Mouse (Mus musculus): ENCODE measurements around the gene Igfals. TPM values are rescaled to one million over a fixed set of nuclear protein-coding genes. Genes with fewer than 3 reads are reported as not detected.

Igfals gene
- total and polyA plus RNA-seq, 2 experiments from 2014 or later: 0.18 to 0.48 TPM

- Histone ChIP-seq H3K4me3 (ENCODE audit: low read depth, low read length) (no peak overlapping the region), H3K36me3 (ENCODE audit: insufficient read depth) (no peaks in the 10 kb centered on the region), H3K4me2 (ENCODE audit: low read depth) (no peak overlapping the region), H3K9ac (no peak overlapping the region), H3K4me1 (ENCODE audit: insufficient read depth) (no peaks in the 10 kb centered on the region), H3K9me3 (ENCODE audit: low read length) (no peaks in the 10 kb centered on the region), H3K27ac (ENCODE audit: low read depth, low read length) (no peak overlapping the region), H3K27me3 (ENCODE audit: insufficient read depth, low read length) (no peaks in the 10 kb centered on the region; the same call in 1 of the 2 replicates)
- no peak for TF ChIP-seq CTCF (IDR thresholded peaks at IDR 0.05; ENCODE audit: low read depth)
- 48% methylated on average over 4 of the region's 4 CpGs for WGBS
- ATAC-seq (no peak), DNase-seq (no peak)
Measured at GRCm38 (mm10) chr17:24841133-24841532, 24.7 kb upstream of the Igfals start.

DNA sequence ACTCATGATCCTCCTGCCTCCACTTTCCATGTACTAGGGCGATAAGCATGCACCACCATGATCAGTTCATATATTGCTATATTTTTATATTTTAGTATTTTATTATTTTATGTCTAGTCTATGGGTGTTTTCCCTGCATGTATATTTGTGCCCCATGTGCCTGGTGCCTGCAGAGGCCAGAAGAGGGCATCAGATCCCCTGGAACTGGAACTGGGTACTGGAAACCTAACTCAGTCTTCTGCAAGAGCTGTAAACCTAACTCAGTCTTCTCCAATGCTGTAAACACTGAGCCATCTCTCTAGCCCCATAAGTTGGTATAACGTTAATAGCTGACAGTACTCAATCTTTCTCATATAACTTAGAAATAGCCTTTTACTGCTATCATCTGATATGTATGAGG lies 23.2 kb upstream of the Igfals start:
- no peaks in the 10 kb centered on the region for H3K4me1 ChIP-seq (ENCODE audit: insufficient read depth)
- WGBS: 61% methylated on average over 2 of the region's 2 CpGs
- ATAC-seq (no peak), DNase-seq (no peak)
- H3K27me3 ChIP-seq (ENCODE audit: insufficient read depth, low read length): no peaks in the 10 kb centered on the region; the same call in 1 of the 2 replicates
- H3K9me3 ChIP-seq (ENCODE audit: low read length): no peaks in the 10 kb centered on the region
- H3K36me3 ChIP-seq (ENCODE audit: insufficient read depth): no peaks in the 10 kb centered on the region
- no peak overlapping the region for H3K4me2 ChIP-seq (ENCODE audit: low read depth)
- H3K4me3 ChIP-seq (ENCODE audit: low read depth, low read length): no peak overlapping the region
- no peak for TF ChIP-seq CTCF (IDR thresholded peaks at IDR 0.05; ENCODE audit: low read depth)
- no peak overlapping the region for H3K9ac ChIP-seq
- H3K27ac ChIP-seq (ENCODE audit: low read depth, low read length): no peak overlapping the region

DNA sequence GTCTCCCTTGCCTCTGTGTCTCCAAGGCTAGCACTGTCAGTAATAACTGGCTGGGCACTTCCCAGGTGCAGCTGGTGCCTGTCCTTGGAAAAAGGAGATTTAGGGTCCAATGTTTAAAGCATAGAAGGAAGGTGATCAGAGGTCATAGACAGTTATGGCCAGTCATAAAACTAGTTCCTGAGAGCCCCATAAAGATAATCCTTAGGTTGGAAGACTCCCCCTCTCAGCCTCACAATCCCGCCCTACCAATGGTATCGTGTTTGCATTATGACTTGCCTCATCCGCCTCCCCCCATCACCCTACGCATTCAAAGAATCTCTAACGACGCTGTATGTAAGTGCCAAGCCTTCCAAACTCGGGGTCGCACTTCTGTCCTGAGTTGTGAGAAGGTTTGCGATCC lies 21.3 kb upstream of the Igfals start:
- Histone ChIP-seq H3K4me3 (ENCODE audit: low read depth, low read length) (no peak overlapping the region), H3K4me1 (ENCODE audit: insufficient read depth) (0 out of 2 replicates have a peak, but pooled peaks cover 11% of the 10 kb centered on the region), H3K27ac (ENCODE audit: low read depth, low read length) (no peak overlapping the region), H3K9me3 (ENCODE audit: low read length) (no peaks in the 10 kb centered on the region), H3K36me3 (ENCODE audit: insufficient read depth) (no peaks in the 10 kb centered on the region), H3K4me2 (ENCODE audit: low read depth) (no peak overlapping the region), H3K27me3 (ENCODE audit: insufficient read depth, low read length) (no peaks in the 10 kb centered on the region; the same call in 1 of the 2 replicates), H3K9ac (no peak overlapping the region)
- TF ChIP-seq CTCF (IDR thresholded peaks at IDR 0.05; ENCODE audit: low read depth): no peak
- ATAC-seq (no peak), DNase-seq (no peak)
- WGBS: 56% methylated on average over 9 of the region's 9 CpGs

DNA sequence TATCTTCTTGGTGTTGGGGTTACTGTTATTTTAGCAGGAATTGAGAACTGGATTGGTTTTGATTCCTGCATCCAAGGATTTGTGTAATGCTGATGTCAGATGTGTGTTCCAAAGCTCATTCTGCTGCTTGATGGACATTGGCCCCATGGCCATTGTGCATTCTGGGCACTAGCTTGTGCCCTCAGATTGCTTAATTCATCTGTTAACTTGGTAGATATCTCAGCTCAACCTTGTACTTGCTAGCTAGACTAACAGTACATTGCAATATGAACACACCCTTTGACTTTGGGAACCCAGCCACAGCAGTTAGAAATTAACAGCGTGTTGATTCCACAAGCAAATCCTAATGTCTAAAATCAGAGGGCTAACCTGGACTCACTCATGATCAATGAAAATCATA lies 18.4 kb upstream of the Igfals start:
- DNase-seq (no peak), ATAC-seq (no peak)
- no peak overlapping the region for H3K9ac ChIP-seq
- no peaks in the 10 kb centered on the region for H3K9me3 ChIP-seq (ENCODE audit: low read length)
- WGBS: 98% methylated on average over 1 of the region's 1 CpGs
- H3K27me3 ChIP-seq (ENCODE audit: insufficient read depth, low read length): no peaks in the 10 kb centered on the region
- no peak for TF ChIP-seq CTCF (IDR thresholded peaks at IDR 0.05; ENCODE audit: low read depth)
- H3K4me2 ChIP-seq (ENCODE audit: low read depth): no peak overlapping the region
- H3K27ac ChIP-seq (ENCODE audit: low read depth, low read length): no peak overlapping the region
- peaks cover 16% of the 10 kb centered on the region; the same call in 1 of the 2 replicates for H3K4me1 ChIP-seq (ENCODE audit: insufficient read depth)
- H3K36me3 ChIP-seq (ENCODE audit: insufficient read depth): no peaks in the 10 kb centered on the region
- no peak overlapping the region for H3K4me3 ChIP-seq (ENCODE audit: low read depth, low read length)

DNA sequence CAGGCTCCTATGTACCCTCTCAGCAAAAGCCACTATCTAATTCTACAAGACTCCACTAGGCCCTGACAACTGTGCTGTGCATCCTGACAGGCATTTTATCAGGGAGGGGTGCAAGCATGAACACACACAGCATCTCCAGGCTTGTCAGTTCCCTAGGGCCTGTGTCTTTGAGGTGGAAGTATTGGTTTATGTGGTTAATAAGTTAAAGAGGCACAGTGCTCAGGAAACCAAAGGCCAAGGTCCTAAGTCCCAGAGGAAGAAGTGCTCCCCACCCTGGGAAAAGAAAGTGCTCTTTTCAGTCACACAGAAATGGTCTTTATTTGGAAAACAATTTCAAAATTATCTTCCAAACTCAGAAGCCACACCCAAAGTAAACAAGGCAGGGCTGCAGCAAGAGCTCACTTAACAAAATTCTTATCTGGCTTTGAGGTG lies 17.2 kb upstream of the Igfals start:
- no peak for TF ChIP-seq CTCF (IDR thresholded peaks at IDR 0.05; ENCODE audit: low read depth)

DNA sequence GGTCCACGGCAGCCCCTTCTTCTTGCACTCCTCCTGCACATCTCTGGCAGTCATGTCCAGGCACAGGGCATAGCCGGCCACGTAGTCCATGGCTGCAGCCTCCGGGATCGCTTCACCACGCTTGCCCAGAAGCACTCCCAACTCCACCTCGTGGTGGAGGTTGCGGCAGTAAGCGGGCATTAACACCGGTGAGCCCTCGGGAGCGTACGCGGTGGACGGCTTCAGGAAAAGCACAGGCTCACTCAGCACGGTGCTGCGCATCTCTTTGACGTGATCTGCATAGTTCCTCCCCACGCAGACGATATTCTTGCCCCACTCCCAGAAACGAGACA lies 16.1 kb upstream of the Igfals start:
- TF ChIP-seq CTCF (IDR thresholded peaks at IDR 0.05; ENCODE audit: low read depth): peak; percentile 66
- Histone ChIP-seq H3K4me1 (ENCODE audit: insufficient read depth) (peaks cover 16% of the 10 kb centered on the region; the same call in 1 of the 2 replicates), H3K36me3 (ENCODE audit: insufficient read depth) (peaks cover 14% of the 10 kb centered on the region), H3K4me2 (ENCODE audit: low read depth) (peak overlapping the region; percentile 96), H3K4me3 (ENCODE audit: low read depth, low read length) (peak overlapping the region; percentile 84), H3K27ac (ENCODE audit: low read depth, low read length) (peak overlapping the region; percentile 93), H3K9me3 (ENCODE audit: low read length) (no peaks in the 10 kb centered on the region), H3K9ac (peak overlapping the region; percentile 64), H3K27me3 (ENCODE audit: insufficient read depth, low read length) (no peaks in the 10 kb centered on the region)
- WGBS: 4% methylated on average over 21 of the region's 21 CpGs
- no peak for DNase-seq
- no peak for ATAC-seq

More for the DNA sequence above, 17.2 kb upstream of the Igfals start:
- ATAC-seq: no peak
- no peaks in the 10 kb centered on the region for H3K27me3 ChIP-seq (ENCODE audit: insufficient read depth, low read length)
- H3K4me2 ChIP-seq (ENCODE audit: low read depth): no peak overlapping the region
- peaks cover 16% of the 10 kb centered on the region; the same call in 1 of the 2 replicates for H3K4me1 ChIP-seq (ENCODE audit: insufficient read depth)
- H3K36me3 ChIP-seq (ENCODE audit: insufficient read depth): peaks cover 5% of the 10 kb centered on the region
- H3K9ac ChIP-seq: no peak overlapping the region
- no peak for DNase-seq
- H3K9me3 ChIP-seq (ENCODE audit: low read length): no peaks in the 10 kb centered on the region
- H3K27ac ChIP-seq (ENCODE audit: low read depth, low read length): no peak overlapping the region
- H3K4me3 ChIP-seq (ENCODE audit: low read depth, low read length): no peak overlapping the region

GRCm38 (mm10) chr17:24850065-24850772 lies 15.6 kb upstream of the Igfals start, which contains the start of gene Fahd1:
Gene Fahd1, minus strand, starts transcription at chr17:24850364.
- Histone ChIP-seq H3K27ac (ENCODE audit: low read depth, low read length) (peak within 1 kb of the TSS; percentile 93), H3K4me3 (ENCODE audit: low read depth, low read length) (peak within 1 kb of the TSS; percentile 84), H3K9me3 (ENCODE audit: low read length) (no peaks in the 10 kb centered on the region), H3K9ac (peak within 1 kb of the TSS; percentile 64), H3K4me1 (ENCODE audit: insufficient read depth) (peaks cover 16% of the 10 kb centered on the region; the same call in 1 of the 2 replicates), H3K27me3 (ENCODE audit: insufficient read depth, low read length) (no peaks in the 10 kb centered on the region), H3K36me3 (ENCODE audit: insufficient read depth) (peaks cover 17% of the 10 kb centered on the region), H3K4me2 (ENCODE audit: low read depth) (peak within 1 kb of the TSS; percentile 96)
- ATAC-seq: peak; percentile 99
- TF ChIP-seq CTCF (IDR thresholded peaks at IDR 0.05; ENCODE audit: low read depth): no peak; the same call in 1 of the 2 replicates
- peak; percentile 97 for DNase-seq
- WGBS: 1% methylated on average over 58 of the region's 58 CpGs

Measured in forebrain, postnatal 0 days (tissue).